Mouse (Mus musculus): ENCODE data around the gene Serp2.

Serp2 gene

GRCm38 (mm10) chr14:76526467-76526866, 30.2 kb downstream of the Serp2 start:
- DNase-seq: no peak

DNA sequence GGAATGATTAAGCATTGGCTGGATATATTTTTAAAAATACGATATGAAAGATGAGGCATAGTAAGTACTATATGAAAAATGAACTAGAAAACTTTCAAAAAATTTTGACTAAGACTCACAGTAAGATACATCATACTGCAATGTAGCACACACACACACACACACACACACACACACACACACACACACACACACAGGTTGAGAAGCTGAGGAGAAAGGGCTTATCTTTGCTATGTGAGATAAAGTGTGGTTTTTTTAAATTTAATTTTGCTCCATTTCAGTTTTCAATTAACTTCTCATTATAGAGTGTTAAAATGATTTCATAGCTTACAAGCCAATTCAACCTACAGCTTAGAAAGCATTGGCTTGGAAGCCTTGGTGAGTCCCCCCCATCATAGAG, 33.3 kb downstream of the Serp2 start:
- no peak for DNase-seq

DNA sequence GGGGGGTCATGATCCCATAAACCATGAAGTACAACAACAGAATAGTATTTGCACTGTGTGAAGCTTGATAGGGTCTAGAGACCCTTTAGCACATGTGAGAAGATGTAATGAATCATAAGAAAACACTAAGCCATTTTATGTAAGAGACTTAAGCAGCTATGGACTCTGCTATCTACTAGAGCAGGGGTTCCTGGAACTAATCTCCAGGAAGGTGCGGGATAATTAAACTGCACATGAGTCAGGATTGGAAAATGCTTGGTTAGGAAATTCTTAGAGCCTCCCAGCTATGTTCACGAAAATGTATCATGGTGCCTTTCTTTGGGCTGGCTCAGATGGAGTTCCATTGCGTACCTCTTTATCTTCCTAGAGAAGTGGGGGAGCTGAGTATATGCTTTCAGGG, 35.4 kb downstream of the Serp2 start:
- DNase-seq: no peak

DNA sequence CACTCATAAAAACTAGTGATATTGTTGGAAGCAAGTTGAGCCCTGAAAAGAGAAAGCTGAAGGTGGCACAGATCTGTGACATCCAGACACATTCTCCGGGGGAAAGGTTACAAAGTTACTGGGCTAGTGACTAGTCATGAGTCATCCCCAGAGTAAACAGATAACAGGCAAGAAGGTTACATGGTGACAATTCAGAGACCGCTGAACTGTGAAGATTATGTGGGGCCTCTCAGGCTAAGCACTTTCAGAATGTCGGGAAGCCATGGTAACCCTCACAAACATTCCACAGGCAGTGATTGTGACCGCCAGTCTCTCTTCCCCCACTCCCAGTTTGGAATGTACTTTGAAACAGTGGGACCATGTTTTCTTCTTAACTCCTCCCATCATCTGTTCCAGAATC, 36.1 kb downstream of the Serp2 start:
- DNase-seq: no peak

- no peak for DNase-seq
Observed at GRCm38 (mm10) chr14:76518217-76518616, 38.5 kb downstream of the Serp2 start.

DNA sequence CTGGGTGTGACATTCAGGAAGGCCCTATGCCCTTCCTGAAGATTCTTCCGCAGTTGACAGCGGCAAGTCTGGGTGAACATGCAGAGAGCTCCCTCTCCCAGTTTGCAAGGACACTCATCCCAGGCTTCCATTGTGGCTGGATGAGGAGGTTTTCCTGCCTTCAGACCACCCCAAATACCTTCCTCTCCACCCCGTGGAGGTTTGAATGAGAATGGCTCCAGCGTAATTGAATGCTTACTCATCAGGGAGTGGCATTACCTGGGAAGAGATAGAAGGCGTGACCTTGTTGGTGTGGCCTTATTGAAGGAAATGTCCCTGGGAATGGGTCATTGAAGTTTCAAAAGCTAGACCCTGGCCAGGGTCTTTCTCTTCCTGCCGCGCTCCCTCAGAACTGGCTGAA, 41.1 kb downstream of the Serp2 start:
- no peak for DNase-seq

- DNase-seq: no peak
Observed at GRCm38 (mm10) chr14:76514050-76514585, 42.6 kb downstream of the Serp2 start.

- DNase-seq: no peak
Observed at GRCm38 (mm10) chr14:76513395-76514049, 43.2 kb downstream of the Serp2 start.

- no peak for DNase-seq
Observed at GRCm38 (mm10) chr14:76511971-76512370, 44.7 kb downstream of the Serp2 start.

GRCm38 (mm10) chr14:76508701-76509100, 48.0 kb downstream of the Serp2 start:
- DNase-seq: no peak

DNA sequence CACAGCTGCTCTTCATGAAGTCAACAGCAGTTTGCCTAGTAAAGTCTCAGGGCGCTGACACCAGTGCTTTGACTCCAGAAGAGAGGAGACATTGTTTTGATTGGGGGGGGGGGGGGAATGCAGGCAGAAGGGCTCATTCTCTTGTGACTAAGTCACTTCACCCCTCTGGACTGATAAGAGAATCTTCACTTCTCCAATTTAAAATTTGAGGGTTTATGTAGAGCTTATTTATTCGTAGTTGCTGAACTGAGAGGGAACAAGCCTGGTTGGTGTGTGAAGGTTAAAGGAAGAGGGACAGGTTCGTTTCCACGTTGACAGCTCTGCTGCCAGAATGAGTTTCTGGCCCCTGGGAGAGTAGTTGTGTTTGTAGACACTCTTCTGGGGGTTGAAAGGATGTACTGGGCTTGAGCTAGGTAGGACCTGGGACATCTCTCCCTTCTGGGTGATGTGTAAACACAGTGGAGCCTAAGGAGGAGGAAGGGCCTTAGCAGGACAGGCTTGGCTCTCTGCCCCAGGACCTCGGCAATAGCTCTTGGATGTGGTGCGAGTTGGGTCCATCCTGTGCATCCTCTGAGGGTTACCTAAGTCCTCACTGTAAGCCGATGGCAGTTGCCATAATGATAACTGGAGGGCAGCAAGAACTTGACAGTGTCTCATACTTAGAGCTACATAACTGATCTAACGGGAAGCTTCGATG, 48.7 kb downstream of the Serp2 start:
- DNase-seq: no peak

DNA sequence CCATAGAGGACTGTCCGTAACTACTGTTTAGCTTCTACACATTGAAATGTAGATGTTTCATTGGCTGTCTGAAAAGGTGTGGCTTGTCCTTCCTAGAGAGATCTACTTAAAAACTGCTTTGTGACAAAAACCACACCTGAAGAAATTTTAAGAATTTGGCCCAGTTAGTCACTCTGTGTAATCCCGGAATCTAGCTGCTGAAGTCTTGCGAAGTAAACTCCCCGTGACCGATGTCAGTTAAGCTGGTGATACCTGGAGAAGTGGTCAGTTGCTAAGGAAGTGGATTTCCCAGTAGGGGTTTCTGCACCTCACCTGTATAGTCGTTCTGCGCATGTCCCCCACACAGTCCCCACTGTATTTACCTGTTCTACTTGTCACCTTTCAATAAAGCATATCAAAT, 49.3 kb downstream of the Serp2 start:
- DNase-seq: no peak

- DNase-seq: peak in 1 of 2 experiments; percentile 15
Observed at GRCm38 (mm10) chr14:76506425-76507205, 50.1 kb downstream of the Serp2 start.

GRCm38 (mm10) chr14:76505439-76506220, 51.1 kb downstream of the Serp2 start:
- DNase-seq: peak; percentile 89 to 94

DNA sequence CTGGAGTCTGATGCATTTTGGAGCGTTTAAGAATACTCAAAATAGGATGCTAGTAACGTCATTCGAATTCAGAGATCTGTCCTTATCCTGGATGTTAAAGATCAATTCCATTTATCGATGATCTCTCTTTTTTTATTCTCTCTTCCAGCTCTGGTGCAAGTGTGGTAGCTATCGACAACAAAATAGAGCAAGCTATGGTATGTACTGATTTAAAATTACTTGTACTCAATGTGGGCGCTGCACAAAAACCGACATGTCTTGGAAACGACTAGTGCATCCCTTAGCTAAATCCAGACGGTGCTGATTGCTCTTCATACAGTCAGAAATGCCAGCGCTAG, 51.6 kb downstream of the Serp2 start:
- no peak for DNase-seq

DNA sequence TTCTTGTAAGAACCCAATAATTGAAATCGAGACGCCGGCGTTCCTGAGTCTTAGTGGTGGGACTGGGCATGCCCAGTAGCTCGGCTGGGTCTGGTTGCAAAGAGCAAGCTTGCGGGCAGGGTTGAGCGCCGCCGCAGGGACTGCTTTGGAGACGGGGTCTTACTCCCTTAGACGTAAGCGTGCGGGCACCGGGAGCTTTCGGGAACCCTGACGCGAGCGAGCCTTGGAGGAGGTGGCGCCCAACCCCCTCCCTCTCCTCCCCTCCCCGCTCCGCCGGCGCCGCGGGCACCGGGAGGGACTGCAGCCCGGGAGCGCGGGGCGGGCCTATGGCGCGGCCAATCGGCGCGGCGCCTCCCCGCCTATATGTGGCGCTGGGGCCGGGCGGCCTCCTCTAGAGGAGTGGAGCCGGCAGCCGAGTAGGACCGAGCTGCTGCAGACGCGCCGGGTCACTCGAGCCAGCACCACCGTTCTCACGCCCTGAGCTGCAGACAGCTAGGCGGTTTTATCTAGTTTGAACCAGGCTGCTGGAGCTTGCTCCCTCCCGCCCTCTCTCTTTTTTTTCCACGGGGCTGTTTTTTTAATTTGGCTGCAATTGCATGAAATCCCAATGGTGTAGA, 52.5 kb downstream of the Serp2 start:
- peak; percentile 93 to 94 for DNase-seq

DNA sequence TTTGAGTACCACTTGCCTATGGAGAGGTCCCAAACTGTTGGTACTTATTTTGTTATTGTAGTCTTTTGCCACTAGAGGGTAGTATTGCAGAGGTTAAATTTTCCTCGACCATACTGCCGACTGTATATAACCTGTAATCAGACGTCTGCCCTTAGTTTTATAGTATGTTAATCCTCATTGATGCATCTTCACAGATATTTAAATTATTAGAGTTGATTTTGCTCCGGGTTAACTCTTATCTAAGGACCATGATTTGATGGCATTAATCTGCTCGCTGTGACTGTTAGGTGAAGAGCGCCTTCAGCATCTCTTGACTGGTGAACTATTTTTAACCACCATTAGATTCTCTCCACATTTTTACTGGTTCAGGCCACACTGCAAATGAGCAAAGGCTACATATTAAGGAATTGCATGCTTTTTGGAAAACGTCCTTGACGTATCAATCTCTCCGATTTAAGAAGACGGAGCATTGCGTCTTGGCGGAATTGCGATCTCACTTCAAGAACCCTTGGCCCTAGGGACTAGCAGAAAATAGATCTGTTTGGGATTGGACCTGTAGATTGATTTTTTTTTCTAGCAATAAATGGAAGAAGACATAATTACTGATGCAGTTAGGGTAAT, 53.3 kb downstream of the Serp2 start:
- no peak for DNase-seq

DNA sequence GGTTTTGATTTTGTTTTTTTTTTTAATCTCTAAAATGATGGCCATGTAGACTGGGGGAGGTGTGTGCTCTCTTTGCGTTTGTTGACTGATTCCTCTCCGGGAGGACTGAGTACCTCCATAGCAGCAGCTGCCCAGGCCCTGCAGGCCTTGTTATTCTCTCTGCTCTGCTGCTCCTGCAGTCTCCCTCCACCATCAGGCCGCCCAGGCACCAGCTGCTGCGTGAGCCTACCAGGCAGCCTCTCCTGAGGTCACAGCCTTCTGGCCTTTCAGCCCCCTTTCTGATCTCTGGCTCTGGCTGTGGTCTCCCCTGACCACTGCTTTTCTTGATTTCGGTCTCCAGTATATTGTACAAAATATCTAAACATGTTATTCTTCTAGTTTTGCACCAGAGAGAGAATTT, 56.7 kb downstream of the Serp2 start:
- DNase-seq: no peak

- no peak for DNase-seq
Observed at GRCm38 (mm10) chr14:76499492-76499891, 57.2 kb downstream of the Serp2 start.

DNA sequence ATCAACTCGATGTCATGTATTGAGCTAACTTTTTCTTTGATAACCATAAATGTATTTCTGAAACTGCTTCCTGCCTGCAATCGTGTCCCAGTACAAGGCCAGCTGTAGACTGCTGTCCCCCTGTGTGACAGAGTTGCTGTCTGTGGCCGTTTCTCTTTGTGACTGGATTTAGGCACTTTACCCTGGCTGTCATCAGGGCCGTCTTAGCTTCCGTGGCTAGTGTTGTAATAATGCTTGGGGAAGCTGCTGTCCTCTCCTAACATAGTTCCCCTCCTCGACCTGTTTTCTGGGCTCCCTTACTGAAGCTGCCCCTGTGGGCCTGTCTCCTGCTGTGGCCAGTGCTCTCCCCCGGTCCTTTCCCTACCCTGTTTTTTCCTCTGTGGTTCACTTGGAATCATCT, 58.5 kb downstream of the Serp2 start:
- DNase-seq: no peak

- DNase-seq: no peak
Observed at GRCm38 (mm10) chr14:76497187-76497586, 59.5 kb downstream of the Serp2 start.

GRCm38 (mm10) chr14:76495022-76495421, 61.7 kb downstream of the Serp2 start:
- no peak for DNase-seq

Data from lung, adult 18-20 months (tissue).